Mouse (Mus musculus) gastrocnemius, postnatal 4 days (tissue): Measurements from ENCODE around the gene Ptcd3. TPM values are rescaled to one million over a fixed set of nuclear protein-coding genes. Genes with fewer than 3 reads are reported as not detected.
A peak's percentile ranks its signal among the peaks of the same experiment; 100 is the strongest.
"Not testable (repeated sequence)": the region's sequence is repeated elsewhere in the genome, so short reads cannot be mapped to it uniquely, and the experiment has no call there.

Experiments
- DNase-seq, 2 experiments: peaks; one replicate each; pipeline ENCODE4 v3.0.0; 2021 to 2022; ENCODE audit warnings: low spot score in 2 of 2, mixed read lengths in 2 of 2
- long read RNA-seq, 2 experiments: library from polyadenylated mRNA; stranded (forward); transcript quantifications; one replicate each; pipeline ENCODE4 v2.0.0; 2021
- total RNA-seq, 2 experiments: library from RNA; stranded (reverse); gene quantifications; 2 replicates each; pipeline ENCODE4 v1.2.3; 2021

Ptcd3 gene
- 10 to 100 TPM; 70.1 to 85.6 TPM for total RNA-seq
- long read RNA-seq, experiment 1, partial matches to known transcripts = 4 of 62 reads
- long read RNA-seq, experiment 1, other reads (novel, unspliced or antisense) = 58 of 62 reads
- long read RNA-seq, experiment 2, partial matches to known transcripts = 5 of 73 reads
- long read RNA-seq, experiment 2, other reads (novel, unspliced or antisense) = 68 of 73 reads

DNA sequence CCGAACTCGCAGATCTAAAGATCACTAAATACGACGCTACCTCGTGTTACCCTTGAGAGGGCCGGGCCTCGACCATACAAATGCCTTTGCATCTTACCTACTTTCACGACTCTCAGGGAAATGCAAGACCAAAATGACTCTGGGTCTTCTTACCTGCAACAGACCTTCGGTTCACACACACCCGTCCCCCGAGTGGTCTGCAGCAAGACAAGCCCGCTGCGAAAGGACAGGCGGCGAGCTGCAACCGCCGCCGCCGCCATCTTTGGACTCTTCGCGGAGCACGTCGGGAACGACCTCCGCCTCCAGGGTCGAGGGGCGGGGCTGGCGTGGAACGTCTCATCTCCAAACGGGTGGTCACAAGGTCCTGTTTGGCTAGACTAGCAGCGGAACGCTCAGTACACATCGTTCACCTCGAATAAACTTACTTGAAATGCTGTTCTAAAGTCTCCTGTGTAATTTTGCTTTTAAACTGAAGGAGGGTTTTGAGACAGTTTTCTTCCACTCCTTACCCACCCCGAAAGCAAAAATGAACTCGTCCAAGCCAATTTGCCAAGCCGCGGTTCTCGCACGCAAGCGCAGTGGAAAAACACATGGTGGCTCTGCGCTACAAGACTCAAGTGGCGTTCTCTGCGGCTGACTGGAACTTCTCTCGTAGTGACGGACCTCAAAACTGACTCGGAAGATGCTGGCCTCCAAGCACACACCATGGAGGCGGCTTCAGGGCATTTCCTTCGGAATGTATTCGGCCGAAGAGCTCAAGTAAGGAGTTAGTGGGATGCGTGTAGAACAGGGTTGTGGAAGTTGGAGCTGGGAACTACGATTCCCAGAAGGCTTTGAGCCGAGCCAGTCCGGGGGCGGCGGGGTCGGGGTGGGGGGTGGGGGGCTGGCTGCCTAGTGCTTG, at the start of gene Ptcd3, which contains the start of gene Polr1a:
Ptcd3 (minus strand) TSS at position 270 of the 901 bp plus-strand sequence.
Polr1a (plus strand) TSS at position 573 of the 901 bp plus-strand sequence.
- DNase-seq = peak; percentile 89 to 94

DNA sequence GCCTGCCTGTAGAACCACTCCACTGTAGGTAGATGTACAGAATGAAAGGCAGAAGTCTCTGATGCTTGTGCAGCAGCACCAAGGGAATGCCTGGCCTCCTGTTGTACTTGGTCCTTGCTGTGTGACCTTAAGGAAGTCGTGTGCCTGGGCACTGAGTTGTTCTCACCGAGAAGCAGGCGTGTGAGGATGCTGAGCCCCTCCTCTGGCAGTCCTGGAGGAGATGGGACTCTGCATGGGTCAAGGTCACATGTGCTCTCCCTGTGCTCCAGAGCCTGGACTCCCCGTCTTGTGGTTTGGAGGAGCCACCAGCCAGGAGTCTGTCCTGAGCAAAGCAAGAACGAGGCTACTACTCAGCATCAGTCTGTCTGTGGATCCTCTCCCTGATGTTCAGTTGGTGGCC, 42.6 kb upstream of the Ptcd3 start:
- DNase-seq = no peak

DNA sequence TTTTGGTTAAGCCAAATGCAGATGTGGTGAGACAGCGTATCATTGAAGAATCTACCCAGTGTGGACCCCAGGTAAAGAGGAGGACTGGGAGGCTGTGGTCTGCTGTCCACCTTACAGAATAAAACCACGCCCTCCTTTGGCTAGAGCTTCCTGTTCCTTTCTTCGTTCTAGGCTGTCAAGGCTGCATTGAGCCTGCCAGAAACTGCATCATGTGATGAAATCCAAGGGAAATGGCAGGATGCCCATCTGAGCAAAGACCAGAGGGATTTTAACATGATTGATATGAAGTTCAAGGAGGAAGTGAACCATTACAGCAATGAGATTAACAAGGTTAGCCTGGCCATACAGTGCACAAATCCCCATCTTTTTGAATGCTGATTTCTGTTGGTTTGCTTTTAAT, 42.0 kb upstream of the Ptcd3 start:
- DNase-seq = no peak

GRCm38 (mm10) chr6:71949721-71950120, 41.2 kb upstream of the Ptcd3 start:
- no peak for DNase-seq

GRCm38 (mm10) chr6:71946121-71946520, 37.6 kb upstream of the Ptcd3 start:
- DNase-seq = no peak

DNA sequence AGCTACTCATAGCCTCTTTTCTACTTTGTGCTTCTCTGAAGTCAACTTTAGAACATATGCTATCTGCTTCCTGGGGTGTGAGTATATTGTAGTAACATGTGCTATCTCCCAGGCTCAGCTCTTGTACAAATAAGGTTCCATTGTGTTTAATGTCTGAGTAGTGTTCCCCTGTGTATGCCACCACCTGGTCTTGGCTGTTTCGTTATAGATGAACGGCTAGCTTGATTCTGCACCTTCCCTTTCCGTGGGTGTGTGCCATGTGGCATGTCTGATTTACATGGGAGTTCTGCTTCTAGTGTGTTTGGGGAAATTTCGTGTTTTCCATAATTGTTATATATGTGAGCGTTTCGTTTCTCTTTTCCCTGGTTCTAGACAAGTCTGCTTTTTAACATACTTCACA, 36.6 kb upstream of the Ptcd3 start:
- no peak for DNase-seq

- DNase-seq = no peak
Measured at GRCm38 (mm10) chr6:71940912-71941311, 32.4 kb upstream of the Ptcd3 start.

DNA sequence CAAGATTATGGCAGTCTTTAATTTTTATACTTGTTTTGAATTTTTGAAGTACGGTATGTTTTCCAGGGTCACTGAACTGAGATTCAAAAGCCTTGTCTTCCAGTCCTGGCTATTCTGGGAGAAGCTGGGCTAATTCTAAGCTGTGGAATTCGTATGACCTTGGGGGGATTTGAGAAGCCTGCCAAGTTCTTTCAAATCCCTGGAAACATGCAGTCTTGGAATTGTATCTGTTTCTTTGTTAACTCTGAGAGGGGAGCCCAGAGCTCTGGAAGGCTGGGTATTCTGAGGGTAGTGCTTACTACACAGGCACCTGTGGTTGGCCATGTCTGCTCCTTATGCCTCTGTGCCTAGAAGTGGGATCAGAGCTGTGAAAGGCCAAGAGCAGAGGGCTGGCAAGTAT, 27.2 kb upstream of the Ptcd3 start:
- no peak for DNase-seq

GRCm38 (mm10) chr6:71934081-71934556, 25.6 kb upstream of the Ptcd3 start:
- no peak for DNase-seq

DNA sequence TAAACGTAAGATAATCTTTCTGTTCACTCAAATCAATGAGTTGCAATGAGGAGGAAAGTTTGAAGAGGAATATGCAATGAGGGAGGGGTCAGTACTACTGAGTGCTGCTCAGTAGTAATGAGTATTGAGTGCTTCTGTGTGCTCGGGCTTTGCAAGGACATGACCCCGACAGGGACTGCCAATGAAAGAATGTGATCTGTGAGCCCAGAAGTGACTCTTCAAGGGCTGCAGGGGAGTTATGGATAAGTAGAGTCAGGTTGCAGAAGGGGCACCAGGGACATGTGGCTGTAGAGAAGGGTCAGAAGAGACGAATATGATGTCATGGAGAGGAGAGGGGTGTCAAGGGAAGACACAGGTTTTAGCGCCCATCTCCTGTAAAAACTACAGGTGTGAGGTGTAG, 23.8 kb upstream of the Ptcd3 start:
- DNase-seq = no peak

GRCm38 (mm10) chr6:71930830-71931437, 22.4 kb upstream of the Ptcd3 start:
- DNase-seq = no peak

DNA sequence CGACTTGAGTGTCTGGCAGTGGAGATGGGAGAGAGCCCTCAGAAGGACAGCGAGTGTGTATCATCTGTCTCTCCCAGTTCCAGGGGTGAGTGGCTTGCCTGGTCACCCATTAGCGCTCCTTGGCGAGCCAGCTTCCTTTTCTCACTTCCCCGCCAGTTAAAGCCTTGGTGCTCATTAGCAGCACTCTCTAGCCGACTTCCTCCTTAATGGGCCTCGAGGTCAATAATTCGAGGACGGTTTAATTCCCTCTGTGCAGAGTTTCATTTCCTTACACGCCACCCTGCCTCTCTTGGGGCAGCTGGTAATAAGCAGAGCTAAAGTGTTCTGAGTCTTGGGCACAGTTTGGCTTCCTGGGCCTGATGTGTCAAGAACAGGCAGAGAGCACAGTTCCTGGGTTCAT, 21.5 kb upstream of the Ptcd3 start:
- no peak for DNase-seq

GRCm38 (mm10) chr6:71927911-71928310, 19.4 kb upstream of the Ptcd3 start:
- DNase-seq = peak in 1 of 2 experiments; percentile 56

- not testable (repeated sequence) for DNase-seq
Measured at GRCm38 (mm10) chr6:71925233-71925632, 16.7 kb upstream of the Ptcd3 start.

- DNase-seq = no peak
Measured at GRCm38 (mm10) chr6:71920752-71921151, 12.2 kb upstream of the Ptcd3 start.

GRCm38 (mm10) chr6:71911686-71912450, 3.3 kb upstream of the Ptcd3 start:
- no peak for DNase-seq

- no peak for DNase-seq
Measured at GRCm38 (mm10) chr6:71909840-71910239, 1.3 kb upstream of the Ptcd3 start.

DNA sequence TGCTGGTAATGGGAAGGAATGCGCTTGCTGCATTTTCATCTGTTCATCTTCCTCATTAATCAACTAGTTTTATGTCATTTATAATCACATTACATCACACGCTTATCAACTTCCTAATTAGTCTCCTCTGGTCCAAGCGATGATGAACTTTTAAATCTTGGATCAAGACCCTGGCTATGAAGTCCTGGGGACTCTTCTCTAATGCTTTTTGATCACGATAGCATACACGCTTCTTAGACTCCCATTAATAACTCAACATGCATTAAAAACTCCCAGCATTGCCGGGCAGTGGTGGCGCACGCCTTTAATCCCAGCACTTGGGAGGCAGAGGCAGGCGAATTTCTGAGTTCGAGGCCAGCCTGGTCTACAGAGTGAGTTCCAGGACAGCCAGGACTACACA, 834 bp upstream of the Ptcd3 start:
- DNase-seq = no peak

DNA sequence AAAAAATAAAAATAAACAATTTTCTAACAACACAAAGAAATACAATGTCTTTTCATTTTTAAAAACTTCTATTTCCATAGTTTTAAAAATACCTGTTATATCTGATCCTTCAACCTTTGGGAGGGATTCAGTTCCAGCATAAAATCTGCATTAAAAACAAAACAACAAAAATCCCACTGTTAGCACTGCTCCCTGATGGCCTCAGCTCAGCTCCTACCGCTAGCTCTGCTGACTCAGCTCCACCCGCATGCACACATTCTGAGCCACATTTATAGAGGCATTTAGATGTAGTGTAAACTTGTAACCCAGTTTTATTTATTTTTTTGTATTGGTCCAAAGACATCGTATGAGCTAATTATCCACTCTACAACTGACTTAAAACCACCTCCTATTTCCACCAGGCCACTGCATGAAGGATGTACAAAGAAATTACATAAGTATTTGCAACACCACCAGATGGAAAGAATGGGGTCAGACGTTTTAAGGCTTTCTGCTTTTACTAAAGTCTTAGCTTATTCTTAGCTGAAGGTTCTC, 781 bp downstream of the Ptcd3 start:
- no peak for DNase-seq

DNA sequence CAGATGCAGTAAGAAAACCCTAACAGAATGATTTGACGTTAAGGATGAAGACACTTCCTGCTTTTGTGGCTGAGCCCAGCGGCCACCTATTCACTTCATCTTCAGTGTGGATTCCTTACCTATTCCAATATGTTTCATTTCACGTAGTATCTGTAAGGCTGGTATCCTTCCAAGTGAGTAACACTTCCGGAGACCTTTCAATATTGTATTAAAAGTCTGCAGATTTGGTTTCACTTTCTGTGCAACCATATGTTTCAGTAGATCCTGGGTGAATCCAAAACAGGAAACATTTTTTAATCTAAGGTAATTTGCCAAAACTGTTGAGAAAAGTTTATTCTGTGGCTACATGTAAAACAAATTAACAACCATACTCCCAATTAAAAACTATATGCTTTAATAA, 15.3 kb downstream of the Ptcd3 start:
- DNase-seq = no peak
